Mouse (Mus musculus) bone marrow, adult 2 months (tissue): ENCODE measurements at regions not wholly inside any gene's neighbourhood (a gene's known extent, or its start where the extent isn't known, plus 50 kb on each side); places are given as distances from the start of the nearest gene placed in this dataset.

ENCODE experiments used
- CTCF ChIP-seq: fragments of 200-500 bp; IDR thresholded peaks from 2 replicates; pipeline ENCODE4 v1.5.1; 2011; ENCODE audit warnings: low read length, control low read depth; ENCODE audit not compliant: control insufficient read depth, insufficient read depth
- POLR2A ChIP-seq: fragments of 200-500 bp; IDR thresholded peaks from 2 replicates; pipeline ENCODE4 v1.6.1; 2011; ENCODE audit warnings: low read depth, mild to moderate bottlenecking, control low read depth, low read length, borderline replicate concordance; ENCODE audit not compliant: control insufficient read depth

DNA sequence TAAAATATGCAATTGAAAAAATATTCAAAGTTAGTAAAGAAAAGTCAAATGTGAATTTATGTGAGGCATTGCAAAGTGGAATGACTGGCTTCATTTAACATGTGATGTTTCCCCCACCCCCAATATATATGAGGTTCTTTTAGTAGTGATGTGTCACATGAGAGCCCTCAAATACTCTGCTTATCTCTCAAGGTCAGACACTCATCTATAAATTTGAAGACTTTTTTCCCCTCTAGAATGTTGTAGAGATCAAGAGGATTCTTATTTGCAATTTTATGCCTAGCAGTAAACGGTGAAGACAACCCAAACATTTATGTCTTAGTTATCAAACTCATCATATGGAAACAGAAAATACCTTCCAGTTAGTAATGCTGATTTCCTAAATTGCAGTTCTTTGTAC lies 457.8 kb upstream of the Tusc1 start:
- no peak for TF ChIP-seq POLR2A
- no peak for TF ChIP-seq CTCF
